Mouse (Mus musculus): ENCODE measurements around the gene Got1.
A peak's percentile ranks its signal among the peaks of the same experiment; 100 is the strongest.
"Not testable (repeated sequence)": the region's sequence is repeated elsewhere in the genome, so short reads cannot be mapped to it uniquely, and the experiment has no call there.

Got1 gene

GRCm38 (mm10) chr19:43521996-43522395 is 2.4 kb downstream of the Got1 start:
- DNase-seq (ENCODE audit: low read depth, low spot score), result no peak

DNA sequence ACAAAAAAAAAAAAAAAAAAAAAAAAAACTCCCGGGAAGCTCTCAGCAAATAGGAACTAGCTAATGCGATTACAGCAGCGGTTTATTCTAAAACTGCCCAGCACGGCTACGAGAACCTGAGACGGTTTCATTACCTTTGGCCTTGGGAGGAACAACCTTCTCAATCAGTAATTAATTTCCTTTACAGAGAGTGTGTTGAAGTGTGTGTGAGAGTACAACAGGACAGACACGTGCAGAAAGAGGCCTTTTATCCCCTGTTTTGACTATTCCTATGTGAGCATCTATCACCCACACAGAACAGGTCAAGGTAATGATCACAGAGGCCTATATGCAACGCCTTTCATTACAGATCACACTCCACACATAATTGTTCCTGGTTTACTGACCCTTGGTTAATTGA is 3.0 kb downstream of the Got1 start:
- DNase-seq (ENCODE audit: low read depth, low spot score), result no peak

DNA sequence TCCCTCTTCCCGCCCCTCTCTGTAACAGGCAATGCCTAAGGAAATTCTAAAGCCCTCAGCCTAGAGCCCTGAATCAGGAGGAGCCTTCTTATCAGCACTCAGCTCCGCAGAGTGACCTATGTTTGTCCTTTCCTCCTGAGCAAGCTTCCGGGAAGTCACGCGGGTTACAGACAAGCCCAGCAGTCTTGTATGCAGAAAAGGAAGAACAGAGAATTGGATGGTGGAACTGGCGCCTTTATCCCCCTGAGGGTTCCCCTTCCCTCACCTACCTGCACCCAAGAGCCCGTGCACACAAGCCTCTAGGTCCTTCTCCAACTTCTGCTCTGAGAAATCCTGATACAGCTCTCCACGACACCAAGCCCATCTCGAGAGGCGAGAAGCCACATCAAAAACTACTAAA is 4.0 kb downstream of the Got1 start:
- DNase-seq (ENCODE audit: low read depth, low spot score), result no peak

DNA sequence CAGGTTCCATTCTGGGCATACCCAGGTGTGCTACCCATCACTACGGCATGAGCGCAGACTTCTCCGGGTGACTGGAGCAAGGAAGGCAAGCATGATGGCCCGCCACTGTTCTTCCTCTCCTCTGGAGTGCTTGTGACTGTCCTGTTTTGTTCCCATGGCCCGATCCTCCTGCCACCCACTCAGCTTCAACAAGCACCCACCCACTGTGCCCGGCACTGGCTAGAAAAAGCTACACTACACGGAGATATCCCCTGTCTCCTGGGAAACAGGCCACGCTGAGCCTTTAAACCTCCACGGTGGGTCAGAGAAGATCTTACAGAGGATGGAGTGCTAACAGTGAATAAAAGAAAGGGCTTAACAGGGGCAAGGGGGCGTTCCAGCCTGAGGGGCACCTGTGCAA is 5.2 kb downstream of the Got1 start:
- no peak for DNase-seq (ENCODE audit: low read depth, low spot score)

- no peak for DNase-seq (ENCODE audit: low read depth, low spot score)
These were observed 6.1 kb downstream of the Got1 start for GRCm38 (mm10) chr19:43518261-43518660.

DNA sequence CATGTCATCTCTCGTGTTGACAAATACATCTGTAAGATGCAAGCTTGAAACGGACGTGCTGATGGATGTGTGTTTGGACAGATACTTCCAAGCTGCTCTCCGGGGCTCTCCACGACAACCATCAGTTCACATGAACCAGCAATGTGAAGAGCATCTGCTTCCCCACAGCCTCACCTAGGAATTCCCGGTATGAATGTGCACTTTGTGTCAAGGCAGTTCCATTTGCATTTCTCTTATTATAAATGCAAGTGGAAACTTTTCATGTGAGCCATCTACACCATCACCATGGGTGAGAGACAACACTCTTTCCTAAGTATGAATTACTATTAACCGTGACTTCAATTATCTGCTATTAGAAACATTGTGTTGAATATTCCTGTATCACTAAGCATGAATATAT is 6.6 kb downstream of the Got1 start:
- DNase-seq (ENCODE audit: low read depth, low spot score), result no peak

- no peak for DNase-seq (ENCODE audit: low read depth, low spot score)
These were observed 7.1 kb downstream of the Got1 start for GRCm38 (mm10) chr19:43517320-43517719.

DNA sequence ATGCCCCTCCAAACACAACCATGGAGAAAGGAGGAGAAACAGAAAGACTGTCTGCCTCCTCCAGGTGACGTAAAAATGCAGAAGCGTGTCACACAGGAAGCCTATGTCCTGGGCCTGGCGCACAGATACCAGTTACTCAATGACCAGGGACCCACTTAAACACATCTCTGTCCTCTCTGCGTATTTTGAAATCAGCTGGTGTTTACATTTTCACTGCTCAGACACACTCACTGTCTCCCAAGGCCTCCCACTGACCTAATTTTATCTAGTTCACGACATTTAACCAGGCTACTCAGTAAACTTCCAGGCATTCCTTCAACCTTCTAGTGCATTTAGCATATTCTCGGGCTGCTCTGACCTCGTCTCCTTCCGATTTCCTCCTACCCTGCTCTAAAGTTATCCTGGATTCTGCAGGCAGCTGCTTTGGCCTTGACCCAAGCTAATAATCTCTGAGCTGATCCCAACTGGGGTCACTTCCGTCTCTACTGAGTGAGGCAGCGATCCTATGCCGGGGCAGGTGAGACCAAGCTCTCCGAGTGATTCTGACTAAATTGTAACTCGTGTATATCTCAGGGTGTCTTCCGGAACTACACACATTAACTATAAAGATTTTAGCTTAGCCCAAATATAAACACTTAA is 7.9 kb downstream of the Got1 start:
- no peak for DNase-seq (ENCODE audit: low read depth, low spot score)

DNA sequence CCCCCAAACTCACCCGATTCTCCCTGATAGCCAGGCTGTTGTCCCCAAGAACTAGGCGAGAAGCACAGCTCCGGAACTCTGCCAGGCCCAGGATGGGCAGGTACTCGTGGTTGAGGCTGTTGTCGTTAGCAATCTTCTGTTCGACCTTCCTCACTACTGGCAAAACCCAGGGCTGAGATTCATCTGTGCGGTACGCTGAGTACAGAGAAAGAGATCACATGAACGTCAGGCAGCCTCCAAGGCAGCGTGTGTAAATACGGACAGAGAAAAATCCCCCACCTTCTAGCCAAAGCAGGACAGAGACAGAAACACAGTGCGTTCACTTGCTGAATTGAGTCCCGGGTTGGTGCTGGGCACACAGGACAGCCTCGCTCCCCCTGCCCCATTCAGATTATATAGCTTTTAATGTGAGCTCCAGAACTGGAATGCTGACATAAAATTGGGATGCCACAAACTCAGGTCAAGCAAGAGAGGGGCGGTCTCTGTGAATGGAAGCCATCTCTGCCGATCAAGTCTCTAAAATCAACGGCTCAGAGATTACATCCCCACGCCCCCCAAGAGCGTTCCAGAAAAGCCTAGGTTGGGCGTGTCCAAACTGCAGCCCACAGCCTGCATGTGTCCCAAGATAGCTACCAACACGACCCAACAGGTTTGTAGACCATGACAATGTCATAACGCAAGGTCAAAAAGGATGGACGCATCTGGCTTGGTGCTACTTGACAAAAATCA is 8.6 kb downstream of the Got1 start:
- DNase-seq (ENCODE audit: low read depth, low spot score), result no peak

- DNase-seq (ENCODE audit: low read depth, low spot score), result no peak
These were observed 10.5 kb downstream of the Got1 start for GRCm38 (mm10) chr19:43513874-43514273.

DNA sequence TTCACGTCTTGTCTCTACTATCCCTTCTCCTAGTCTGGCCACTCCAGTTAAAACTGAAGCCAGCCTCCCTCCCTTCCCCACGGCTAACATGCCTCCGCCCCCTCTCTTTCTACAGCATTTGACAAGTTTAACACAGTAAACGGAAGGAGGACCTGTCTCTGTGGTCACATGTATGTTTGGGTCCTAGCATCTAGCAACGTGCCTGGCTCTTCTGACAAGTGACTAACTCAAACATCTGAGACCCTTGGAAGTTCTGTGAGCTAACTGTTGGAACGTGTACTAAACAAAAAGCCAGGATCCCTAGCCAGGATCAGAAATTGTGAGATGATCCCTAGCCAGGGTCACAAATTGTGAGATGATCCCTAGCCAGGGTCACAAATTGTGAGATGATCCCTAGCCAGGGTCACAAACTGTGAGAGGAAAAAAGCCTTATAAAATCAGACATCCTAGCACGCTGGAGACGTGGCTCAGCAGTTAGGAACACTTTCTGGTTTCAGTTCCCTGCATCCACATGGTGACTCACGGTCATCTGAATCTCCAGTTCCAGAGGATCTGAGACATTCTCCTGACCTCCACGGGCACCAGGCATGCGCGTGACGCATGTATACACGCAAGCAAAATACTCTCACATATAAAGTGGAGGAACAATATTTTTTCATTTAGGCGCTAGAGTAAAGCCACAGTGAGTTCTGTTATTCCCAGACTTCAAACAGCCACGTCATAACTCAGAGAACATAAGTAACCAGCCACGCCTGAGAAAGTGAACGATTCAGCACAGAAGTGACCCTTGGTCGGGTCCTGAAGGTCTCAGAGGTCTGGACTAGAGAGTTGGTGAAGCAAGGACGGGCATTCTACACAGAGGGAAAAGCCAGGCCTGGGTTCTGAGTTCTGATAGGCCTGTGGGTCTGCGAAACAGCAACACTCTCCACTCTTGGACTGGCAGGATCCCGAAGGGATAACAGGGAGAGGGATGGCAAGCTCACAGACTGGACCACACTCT is 12.5 kb downstream of the Got1 start:
- peak; percentile 69 for DNase-seq (ENCODE audit: low read depth, low spot score)

- no peak for DNase-seq (ENCODE audit: low read depth, low spot score)
These were observed 13.8 kb downstream of the Got1 start for GRCm38 (mm10) chr19:43510436-43511220.

- no peak for DNase-seq (ENCODE audit: low read depth, low spot score)
These were observed 19.0 kb downstream of the Got1 start for GRCm38 (mm10) chr19:43505441-43505840.

GRCm38 (mm10) chr19:43503593-43503992 is 20.8 kb downstream of the Got1 start:
- not testable (repeated sequence) for DNase-seq (ENCODE audit: low read depth, low spot score)

DNA sequence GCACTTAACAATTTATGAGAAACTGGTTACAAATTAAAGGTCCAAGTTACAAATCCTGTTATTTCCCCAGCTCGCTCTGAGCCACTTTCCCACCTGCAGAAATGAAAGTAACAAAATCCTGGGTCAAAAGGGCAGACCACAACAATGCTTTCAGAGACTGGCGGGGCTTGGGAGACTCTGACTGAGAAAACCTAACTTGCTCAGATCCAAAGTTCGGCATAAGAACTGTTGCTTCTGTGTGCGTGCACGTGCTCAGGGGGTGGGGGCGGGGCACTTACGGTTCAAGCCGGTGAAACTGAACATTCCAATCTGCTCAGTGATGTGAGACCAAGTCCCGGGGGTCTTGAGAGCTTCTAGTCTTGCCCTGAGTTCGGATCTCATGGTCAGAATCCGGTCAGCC is 21.8 kb downstream of the Got1 start:
- no peak for DNase-seq (ENCODE audit: low read depth, low spot score)

DNA sequence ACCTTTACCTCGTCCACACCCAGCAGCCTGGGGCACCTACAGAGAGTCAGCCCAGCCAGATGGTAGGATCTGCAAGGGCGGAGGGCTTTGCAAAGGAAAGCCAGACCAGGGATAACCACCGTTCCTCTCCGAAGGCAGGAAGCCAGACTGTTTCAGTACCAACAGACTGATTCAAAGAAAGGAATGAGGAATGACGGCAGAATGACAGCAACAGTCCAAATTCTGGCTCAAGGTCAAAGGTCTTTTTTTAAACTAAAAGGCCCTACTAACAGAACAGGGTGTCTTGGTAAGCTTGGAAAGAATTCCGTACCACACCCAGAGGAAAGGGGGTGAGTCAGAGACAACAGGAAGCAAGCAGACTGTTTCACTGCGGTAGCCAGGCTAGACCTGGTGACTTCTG is 25.5 kb downstream of the Got1 start:
- DNase-seq (ENCODE audit: low read depth, low spot score), result peak; percentile 82

DNA sequence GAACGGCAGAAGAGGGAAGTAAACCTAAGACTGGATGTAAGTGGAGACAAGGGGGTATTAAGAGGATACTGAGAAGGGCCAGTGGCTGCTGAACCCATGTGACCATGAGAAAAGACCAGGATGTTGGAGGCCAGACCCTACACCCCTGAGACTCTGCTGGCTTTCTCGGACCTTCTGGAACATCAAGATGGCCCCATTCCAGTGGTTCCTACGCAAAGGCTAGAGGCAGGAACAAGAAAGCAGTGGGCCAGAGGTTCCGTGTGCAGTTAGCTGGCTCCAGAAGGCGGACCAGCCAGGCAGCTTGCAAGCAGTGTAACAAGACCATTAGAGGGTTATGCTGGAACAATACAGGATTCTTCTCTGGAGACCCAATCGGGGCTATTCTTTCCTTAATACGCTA is 27.0 kb downstream of the Got1 start:
- DNase-seq (ENCODE audit: low read depth, low spot score), result no peak

- DNase-seq (ENCODE audit: low read depth, low spot score), result peak; percentile 71
These were observed 28.6 kb downstream of the Got1 start for GRCm38 (mm10) chr19:43495846-43496245.

DNA sequence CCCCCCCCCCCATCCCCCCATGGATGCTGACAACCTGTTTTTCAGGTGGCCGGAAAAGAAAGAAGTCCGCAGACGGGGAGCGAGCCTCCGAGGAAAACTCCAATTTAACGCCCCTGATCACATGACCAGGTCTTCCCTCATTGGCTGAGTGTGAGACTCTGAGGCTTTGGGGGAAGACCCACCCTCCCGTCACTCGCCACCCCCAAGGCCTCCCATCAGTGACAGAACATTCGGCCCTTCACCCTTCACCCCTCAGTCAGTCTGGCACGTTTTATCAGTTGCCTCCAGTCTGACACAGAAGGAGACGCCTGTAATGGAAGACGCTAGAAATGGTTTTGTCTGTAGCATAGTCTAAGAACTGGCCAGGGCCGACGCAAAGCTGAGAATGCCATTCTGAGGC is 29.5 kb downstream of the Got1 start:
- DNase-seq (ENCODE audit: low read depth, low spot score), result no peak

GRCm38 (mm10) chr19:43493878-43494277 is 30.5 kb downstream of the Got1 start:
- no peak for DNase-seq (ENCODE audit: low read depth, low spot score)

- not testable (repeated sequence) for DNase-seq (ENCODE audit: low read depth, low spot score)
These were observed 31.1 kb downstream of the Got1 start for GRCm38 (mm10) chr19:43493316-43493715.
